Mouse (Mus musculus): Measurements from ENCODE around the gene Fam114a2.

DNA sequence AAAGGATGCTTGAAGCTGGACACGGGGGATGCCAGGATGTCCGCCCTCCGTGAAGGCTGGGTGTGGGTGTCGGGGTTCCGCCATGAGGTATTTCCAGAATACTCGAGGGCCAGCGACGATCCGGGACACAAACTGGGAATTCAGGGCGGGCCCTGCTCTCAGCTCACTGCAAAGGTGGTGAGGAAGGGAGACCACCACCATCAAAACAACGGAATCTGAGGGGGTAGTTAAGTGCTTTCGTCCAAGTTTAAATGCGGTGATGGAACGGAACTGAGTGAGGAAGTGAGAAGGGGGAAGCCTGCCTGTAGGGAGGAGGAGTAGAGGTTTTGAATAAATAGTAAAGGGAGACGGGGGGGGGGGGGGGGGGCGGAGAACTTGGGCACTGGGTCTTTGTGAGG, 333 bp upstream of the Fam114a2 start:
- TF ChIP-seq POLR2A (IDR thresholded peaks at IDR 0.05; ENCODE audit: low read depth, low read length) (no peak), CTCF (conservative IDR thresholded peaks at IDR 0.05; ENCODE audit: insufficient read depth, insufficient read length, low read depth, low read length) (no peak)

All from kidney, adult 2 months (tissue).